Mouse (Mus musculus) neural tube, embryonic 13.5 days (tissue): ENCODE measurements around the gene Frs2. TPM values are rescaled to one million over a fixed set of nuclear protein-coding genes. Genes with fewer than 3 reads are reported as not detected.

Source experiments
- ATAC-seq: fragments of 200-750 bp; cut with Nextera tagmentation; 2 replicates; pipeline ENCODE4 v1.8.0; 2017; ENCODE audit warnings: low read depth, mild to moderate bottlenecking, moderate TSS enrichment, moderate library complexity
- H3K27ac ChIP-seq: fragments of 300-500 bp; sonication (generic); replicated peaks from 2 replicates; pipeline ENCODE4 v1.5.1; 2015; ENCODE audit warnings: moderate library complexity, mild to moderate bottlenecking, inconsistent platforms
- H3K27me3 ChIP-seq: fragments of 300-500 bp; sonication (generic); 2 replicates; pipeline ENCODE4 v1.6.1; 2015; ENCODE audit warnings: mild to moderate bottlenecking, inconsistent platforms
- H3K36me3 ChIP-seq: fragments of 300-500 bp; sonication (generic); 2 replicates; pipeline ENCODE4 v1.6.1; 2015; ENCODE audit warnings: mild to moderate bottlenecking, inconsistent platforms
- H3K4me1 ChIP-seq: fragments of 300-500 bp; sonication (generic); replicated peaks from 2 replicates; pipeline ENCODE4 v1.6.1; 2015; ENCODE audit warnings: inconsistent platforms
- H3K4me2 ChIP-seq: fragments of 300-500 bp; sonication (generic); 2 replicates; pipeline ENCODE4 v1.6.1; 2015; ENCODE audit warnings: inconsistent platforms, mild to moderate bottlenecking, moderate library complexity
- H3K4me3 ChIP-seq: fragments of 300-500 bp; sonication (generic); 2 replicates; pipeline ENCODE4 v1.5.1; 2015; ENCODE audit warnings: mild to moderate bottlenecking, inconsistent platforms
- H3K9ac ChIP-seq: fragments of 300-500 bp; sonication (generic); 2 replicates; pipeline ENCODE4 v1.6.1; 2015; ENCODE audit warnings: moderate library complexity, mild to moderate bottlenecking, inconsistent platforms
- H3K9me3 ChIP-seq: fragments of 300-500 bp; sonication (generic); 2 replicates; pipeline ENCODE4 v1.6.1; 2016; ENCODE audit warnings: inconsistent platforms
- WGBS: fragments of 180-500 bp; shearing (Covaris S2); methylation state at CpG from one replicate; pipeline ENCODE4 v1.1.7; 2015; 5-methylcytosine and 5-hydroxymethylcytosine counted together
- polyA plus RNA-seq: library from polyadenylated mRNA; unstranded; fragments of >200 nt; fragmentation: Nextera tagmentation; extraction: Ambion mirVana; gene quantifications from 2 replicates; pipeline ENCODE4 v1.2.1, GENCODE M21; 2015

Frs2 gene
- polyA plus RNA-seq, 1 experiment from 2014 or later: 20.9 TPM

DNA sequence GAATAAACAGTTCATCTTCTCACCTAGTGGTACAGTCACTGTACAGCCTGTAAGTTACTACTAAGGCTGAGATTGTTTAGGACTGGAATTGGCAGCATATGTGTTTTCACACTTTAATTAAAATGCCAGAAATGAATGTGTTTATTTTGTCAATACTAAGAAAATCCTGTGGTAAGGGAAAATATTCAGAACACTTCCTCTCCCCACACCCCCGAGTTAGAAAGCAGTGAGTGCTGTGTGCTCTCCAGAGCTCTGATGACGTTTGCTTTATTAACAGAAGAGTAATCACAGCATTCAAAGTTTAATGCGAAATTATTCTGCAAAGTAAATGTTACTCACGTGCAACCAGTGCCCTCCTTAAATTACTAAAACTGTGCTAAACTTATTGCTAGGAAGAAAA, 58.7 kb downstream of the Frs2 start:
- peaks cover 10% of the 10 kb centered on the region for H3K36me3 ChIP-seq
- 87% methylated on average over 4 of the region's 4 CpGs for WGBS
- no peaks in the 10 kb centered on the region for H3K27me3 ChIP-seq
- no peak overlapping the region for H3K4me3 ChIP-seq
- H3K9ac ChIP-seq: no peak overlapping the region
- ATAC-seq: no peak
- H3K9me3 ChIP-seq: no peaks in the 10 kb centered on the region
- H3K27ac ChIP-seq: no peak overlapping the region
- peaks cover 13% of the 10 kb centered on the region for H3K4me1 ChIP-seq
- H3K4me2 ChIP-seq: no peak overlapping the region

GRCm38 (mm10) chr10:117081914-117082359, 66.4 kb downstream of the Frs2 start:
- no peaks in the 10 kb centered on the region for H3K9me3 ChIP-seq
- no peak for ATAC-seq
- H3K9ac ChIP-seq: no peak overlapping the region
- H3K27me3 ChIP-seq: no peaks in the 10 kb centered on the region
- no peak overlapping the region for H3K4me2 ChIP-seq
- H3K4me3 ChIP-seq: no peak overlapping the region
- peaks cover 52% of the 10 kb centered on the region for H3K36me3 ChIP-seq
- H3K4me1 ChIP-seq: no peaks in the 10 kb centered on the region
- WGBS: 80% methylated on average over 2 of the region's 2 CpGs
- H3K27ac ChIP-seq: no peak overlapping the region

GRCm38 (mm10) chr10:117081326-117081725, 67.0 kb downstream of the Frs2 start:
- ATAC-seq: no peak
- Histone ChIP-seq H3K9ac (no peak overlapping the region), H3K27ac (no peak overlapping the region), H3K4me1 (no peaks in the 10 kb centered on the region), H3K4me2 (no peak overlapping the region), H3K9me3 (no peaks in the 10 kb centered on the region), H3K4me3 (no peak overlapping the region), H3K27me3 (no peaks in the 10 kb centered on the region), H3K36me3 (peaks cover 58% of the 10 kb centered on the region)
- WGBS: 83% methylated on average over 4 of the region's 4 CpGs

- ATAC-seq: no peak
Measured at GRCm38 (mm10) chr10:117078284-117078683, 70.0 kb downstream of the Frs2 start.

DNA sequence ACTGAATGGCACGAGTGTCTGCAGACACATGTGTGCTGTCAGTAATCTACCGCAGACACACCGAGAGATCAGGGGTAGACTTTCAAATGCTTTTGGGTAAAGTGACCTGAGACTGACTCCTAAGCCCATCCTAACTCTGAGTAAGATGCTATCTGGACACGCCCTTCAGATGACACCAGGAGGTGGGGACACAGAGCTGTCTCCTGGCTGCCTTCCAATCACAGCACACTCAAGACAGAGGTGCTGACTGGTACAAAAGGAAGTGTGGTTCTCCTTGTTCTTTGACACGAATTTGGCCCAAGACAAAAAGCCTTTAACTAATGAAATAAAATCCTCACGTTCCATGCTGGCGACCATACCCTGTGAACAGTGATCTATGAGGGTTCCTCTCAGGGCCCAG, 75.2 kb downstream of the Frs2 start:
- H3K9ac ChIP-seq: no peak overlapping the region
- WGBS: 82% methylated on average over 7 of the region's 7 CpGs
- H3K4me1 ChIP-seq: no peaks in the 10 kb centered on the region
- no peaks in the 10 kb centered on the region for H3K27me3 ChIP-seq
- H3K4me3 ChIP-seq: no peak overlapping the region
- H3K36me3 ChIP-seq: peaks cover 72% of the 10 kb centered on the region
- H3K9me3 ChIP-seq: no peaks in the 10 kb centered on the region
- no peak for ATAC-seq
- no peak overlapping the region for H3K27ac ChIP-seq
- H3K4me2 ChIP-seq: no peak overlapping the region

More at GRCm38 (mm10) chr10:117078284-117078683, 70.0 kb downstream of the Frs2 start:
- H3K4me1 ChIP-seq: no peaks in the 10 kb centered on the region
- H3K4me2 ChIP-seq: no peak overlapping the region
- H3K9me3 ChIP-seq: no peaks in the 10 kb centered on the region
- H3K27me3 ChIP-seq: no peaks in the 10 kb centered on the region
- no peak overlapping the region for H3K4me3 ChIP-seq
- 67% methylated on average over 6 of the region's 6 CpGs for WGBS
- H3K9ac ChIP-seq: no peak overlapping the region
- no peak overlapping the region for H3K27ac ChIP-seq
- peaks cover 69% of the 10 kb centered on the region for H3K36me3 ChIP-seq

DNA sequence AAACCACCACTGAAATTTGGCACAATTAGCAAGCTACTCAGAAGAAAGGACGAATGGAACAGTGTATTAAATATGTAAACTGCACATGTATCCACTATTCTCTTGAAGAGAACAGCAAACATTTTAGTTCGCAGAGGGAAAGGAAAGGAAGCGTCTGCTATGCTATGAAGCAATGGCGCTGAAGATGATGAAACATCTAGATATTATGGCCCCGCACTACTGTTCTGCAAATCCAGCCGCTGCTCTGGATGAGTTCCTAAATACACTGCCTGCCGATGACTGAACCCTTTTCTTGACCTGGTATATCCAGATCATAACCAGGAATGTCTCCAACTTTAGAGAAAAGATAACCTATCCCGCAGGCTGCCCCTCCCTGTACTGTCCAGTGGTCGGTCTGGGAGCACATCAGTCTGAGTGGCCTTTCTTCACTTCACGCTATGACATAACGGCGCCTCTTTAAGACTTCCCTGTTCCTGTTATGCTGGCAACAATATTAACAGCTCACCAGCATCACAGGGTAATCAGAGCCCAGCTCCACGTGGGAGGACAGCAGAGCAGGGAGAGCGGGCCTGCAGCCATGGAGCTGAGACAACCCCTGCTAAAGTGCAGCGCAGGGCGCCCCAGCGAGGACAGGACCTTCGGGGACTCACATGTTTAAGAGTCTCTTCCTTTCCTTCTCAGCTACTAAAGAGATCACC, 76.0 kb downstream of the Frs2 start:
- H3K9ac ChIP-seq: no peak overlapping the region
- H3K36me3 ChIP-seq: peaks cover 64% of the 10 kb centered on the region
- no peaks in the 10 kb centered on the region for H3K9me3 ChIP-seq
- H3K27me3 ChIP-seq: no peaks in the 10 kb centered on the region
- H3K4me1 ChIP-seq: no peaks in the 10 kb centered on the region
- H3K4me3 ChIP-seq: no peak overlapping the region
- no peak overlapping the region for H3K4me2 ChIP-seq
- no peak for ATAC-seq
- WGBS: 93% methylated on average over 18 of the region's 18 CpGs
- no peak overlapping the region for H3K27ac ChIP-seq

GRCm38 (mm10) chr10:117069109-117069508, 79.2 kb downstream of the Frs2 start:
- Histone ChIP-seq H3K4me2 (no peak overlapping the region), H3K27ac (no peak overlapping the region), H3K9ac (no peak overlapping the region), H3K4me3 (no peak overlapping the region), H3K4me1 (no peaks in the 10 kb centered on the region), H3K27me3 (no peaks in the 10 kb centered on the region), H3K36me3 (peaks cover 38% of the 10 kb centered on the region), H3K9me3 (no peaks in the 10 kb centered on the region)
- WGBS: 97% methylated on average over 3 of the region's 3 CpGs
- no peak for ATAC-seq

DNA sequence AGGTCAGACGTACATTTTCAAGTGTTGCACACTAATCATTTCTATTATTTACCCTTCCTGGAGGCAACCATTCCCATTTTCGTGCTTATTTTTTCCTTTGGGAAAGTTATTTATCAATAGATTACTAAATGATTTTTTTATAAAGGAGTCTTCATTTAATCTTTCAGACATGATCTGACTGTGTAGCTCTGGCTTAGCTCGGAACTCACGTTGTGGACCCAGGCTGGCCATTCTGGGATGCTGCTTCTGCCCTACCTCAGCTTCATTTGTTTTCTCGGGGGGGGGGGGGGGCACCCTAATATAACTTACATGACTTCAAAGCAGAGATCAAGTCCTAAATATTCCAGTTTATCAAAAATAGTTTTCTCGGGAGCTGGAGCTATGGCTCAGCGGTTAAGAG, 84.3 kb downstream of the Frs2 start:
- Histone ChIP-seq H3K4me3 (peak overlapping the region; percentile 68), H3K36me3 (peaks cover 32% of the 10 kb centered on the region), H3K9me3 (no peaks in the 10 kb centered on the region), H3K4me2 (peak overlapping the region; percentile 56), H3K9ac (peak overlapping the region; percentile 63), H3K27me3 (no peaks in the 10 kb centered on the region), H3K27ac (peak overlapping the region; percentile 87), H3K4me1 (peaks cover 16% of the 10 kb centered on the region)
- 6% methylated on average over 7 of the region's 7 CpGs for WGBS
- peak; percentile 60 for ATAC-seq

GRCm38 (mm10) chr10:117063254-117064021, 84.9 kb downstream of the Frs2 start, which contains the start of gene Cct2:
TSS of gene Cct2 (minus strand) at chr10:117063814.
- WGBS: under 1% methylated on average over 67 of the region's 68 CpGs
- Histone ChIP-seq H3K4me2 (peak within 1 kb of the TSS; percentile 94), H3K27ac (peak within 1 kb of the TSS; percentile 87), H3K9me3 (no peaks in the 10 kb centered on the region), H3K27me3 (no peaks in the 10 kb centered on the region), H3K36me3 (peaks cover 37% of the 10 kb centered on the region), H3K4me1 (peaks cover 23% of the 10 kb centered on the region), H3K4me3 (peak within 1 kb of the TSS; percentile 68), H3K9ac (peak within 1 kb of the TSS; percentile 81)
- ATAC-seq: peak; percentile 96

DNA sequence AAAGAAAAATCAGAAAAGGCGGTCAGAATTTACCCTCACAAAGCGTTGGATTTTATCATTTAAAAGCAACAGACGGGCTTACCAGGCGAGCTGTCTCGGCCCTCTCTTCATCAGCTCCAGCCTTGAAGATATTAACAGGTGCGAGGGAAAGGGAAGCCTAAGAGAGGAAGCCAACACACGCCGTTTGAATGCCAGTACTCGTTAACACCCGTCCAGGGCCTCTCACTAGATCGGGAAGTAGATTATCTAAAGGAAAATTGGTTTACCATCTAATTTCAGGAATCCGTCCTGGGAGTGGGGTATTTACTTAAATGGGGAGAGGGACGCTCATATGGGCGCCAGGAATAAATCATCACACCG, 85.5 kb downstream of the Frs2 start:
- peak overlapping the region; percentile 94 for H3K4me2 ChIP-seq
- no peaks in the 10 kb centered on the region for H3K27me3 ChIP-seq
- WGBS: 2% methylated on average over 15 of the region's 15 CpGs
- ATAC-seq: no peak
- peak overlapping the region; percentile 68 for H3K4me3 ChIP-seq
- H3K9me3 ChIP-seq: no peaks in the 10 kb centered on the region
- peak overlapping the region; percentile 81 for H3K9ac ChIP-seq
- H3K4me1 ChIP-seq: peaks cover 23% of the 10 kb centered on the region
- peak overlapping the region; percentile 87 for H3K27ac ChIP-seq
- peaks cover 43% of the 10 kb centered on the region for H3K36me3 ChIP-seq

DNA sequence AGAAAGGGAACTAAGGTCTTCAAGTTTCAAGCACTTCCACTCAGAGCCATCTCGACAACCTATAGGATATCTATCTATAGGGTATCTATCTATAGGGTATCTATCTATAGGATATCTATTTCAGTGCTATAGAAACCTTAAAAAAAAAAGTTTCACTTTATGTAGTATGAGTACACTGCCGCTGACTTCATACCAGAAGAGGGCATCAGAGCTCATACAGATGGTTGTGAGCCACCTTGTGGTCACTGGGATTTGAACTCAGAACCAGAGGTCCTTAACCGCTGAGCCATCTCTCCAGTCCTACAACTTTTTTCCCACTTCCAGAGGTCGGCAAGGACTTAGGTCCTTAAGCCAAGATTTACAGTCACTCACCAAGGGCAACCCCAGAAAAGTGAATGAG, 92.7 kb downstream of the Frs2 start:
- Histone ChIP-seq H3K27ac (no peak overlapping the region), H3K36me3 (peaks cover 99% of the 10 kb centered on the region), H3K9me3 (no peaks in the 10 kb centered on the region), H3K4me3 (no peak overlapping the region), H3K9ac (no peak overlapping the region), H3K4me1 (peaks cover 16% of the 10 kb centered on the region), H3K27me3 (no peaks in the 10 kb centered on the region), H3K4me2 (no peak overlapping the region)
- 94% methylated on average over 4 of the region's 4 CpGs for WGBS
- no peak for ATAC-seq

GRCm38 (mm10) chr10:117049961-117050597, 98.3 kb downstream of the Frs2 start:
- Histone ChIP-seq H3K9ac (no peak overlapping the region), H3K4me1 (peaks cover 14% of the 10 kb centered on the region), H3K27ac (no peak overlapping the region), H3K27me3 (no peaks in the 10 kb centered on the region), H3K4me2 (no peak overlapping the region), H3K9me3 (no peaks in the 10 kb centered on the region), H3K36me3 (peaks cover 62% of the 10 kb centered on the region), H3K4me3 (no peak overlapping the region)
- no peak for ATAC-seq
- WGBS: 81% methylated on average over 4 of the region's 4 CpGs
